Mouse (Mus musculus): ENCODE measurements around the gene Ly6g5c.

- TF ChIP-seq CTCF (IDR thresholded peaks at IDR 0.05; ENCODE audit: borderline replicate concordance, insufficient read depth, low read depth, low read length) (no peak), POLR2A (IDR thresholded peaks at IDR 0.05; ENCODE audit: borderline replicate concordance, insufficient read depth, low read length) (no peak)
Observed at GRCm38 (mm10) chr17:35064378-35064877, 43.7 kb upstream of the Ly6g5c start.
